Mouse (Mus musculus) kidney, postnatal 0 days (tissue): ENCODE measurements at regions not wholly inside any gene's neighbourhood (a gene's known extent, or its start where the extent isn't known, plus 50 kb on each side); places are given as distances from the start of the nearest gene placed in this dataset.

Source experiments
- ATAC-seq: fragments of 200-750 bp; cut with Nextera tagmentation; replicated peaks from 2 replicates; pipeline ENCODE4 v1.8.0; 2017; ENCODE audit warnings: low read depth, moderate number of reproducible peaks, moderate TSS enrichment, moderate library complexity; ENCODE audit not compliant: low FRiP score
- DNase-seq: peaks from one replicate; pipeline ENCODE4 v3.0.0-alpha.2; 2016; ENCODE audit warnings: low spot score
- H3K27ac ChIP-seq: fragments of 300-500 bp; sonication (generic); 2 replicates; pipeline ENCODE4 v1.5.1; 2014; ENCODE audit warnings: mild to moderate bottlenecking
- H3K27me3 ChIP-seq: fragments of 300-500 bp; sonication (generic); 2 replicates; pipeline ENCODE4 v1.6.1; 2014; ENCODE audit warnings: low read length, mixed read lengths; ENCODE audit not compliant: insufficient read depth
- H3K36me3 ChIP-seq: fragments of 300-500 bp; sonication (generic); 2 replicates; pipeline ENCODE4 v1.6.1; 2014; ENCODE audit warnings: low read length, mixed read lengths; ENCODE audit not compliant: insufficient read depth
- H3K4me1 ChIP-seq: fragments of 300-500 bp; sonication (generic); replicated peaks from 2 replicates; pipeline ENCODE4 v1.6.1; 2014; ENCODE audit warnings: antibody characterized with exemption, low read length, mixed read lengths; ENCODE audit not compliant: insufficient read depth
- H3K4me2 ChIP-seq: fragments of 300-500 bp; sonication (generic); 2 replicates; pipeline ENCODE4 v1.6.1; 2014; ENCODE audit warnings: mild to moderate bottlenecking, low read length, moderate library complexity, mixed read lengths
- H3K4me3 ChIP-seq: fragments of 300-500 bp; sonication (generic); replicated peaks from 2 replicates; pipeline ENCODE4 v1.5.1; 2014; ENCODE audit warnings: low read depth, low read length
- H3K9ac ChIP-seq: fragments of 300-500 bp; sonication (generic); 2 replicates; pipeline ENCODE4 v1.6.1; 2014; ENCODE audit warnings: low read depth, low read length
- H3K9me3 ChIP-seq: fragments of 300-500 bp; sonication (generic); replicated peaks from 2 replicates; pipeline ENCODE4 v1.6.1; 2016; ENCODE audit warnings: low read length, inconsistent platforms, mixed read lengths
- CTCF ChIP-seq: IDR thresholded peaks from 2 replicates; pipeline ENCODE4 v1.5.1; 2016; ENCODE audit warnings: antibody characterized with exemption, low read depth, mild to moderate bottlenecking, moderate library complexity
- WGBS: fragments of 180-500 bp; shearing (Covaris S2); extraction: QIAGEN DNeasy Blood & Tissue Kit; methylation state at CpG from one replicate; pipeline ENCODE4 v1.1.7; 2014; 5-methylcytosine and 5-hydroxymethylcytosine counted together

DNA sequence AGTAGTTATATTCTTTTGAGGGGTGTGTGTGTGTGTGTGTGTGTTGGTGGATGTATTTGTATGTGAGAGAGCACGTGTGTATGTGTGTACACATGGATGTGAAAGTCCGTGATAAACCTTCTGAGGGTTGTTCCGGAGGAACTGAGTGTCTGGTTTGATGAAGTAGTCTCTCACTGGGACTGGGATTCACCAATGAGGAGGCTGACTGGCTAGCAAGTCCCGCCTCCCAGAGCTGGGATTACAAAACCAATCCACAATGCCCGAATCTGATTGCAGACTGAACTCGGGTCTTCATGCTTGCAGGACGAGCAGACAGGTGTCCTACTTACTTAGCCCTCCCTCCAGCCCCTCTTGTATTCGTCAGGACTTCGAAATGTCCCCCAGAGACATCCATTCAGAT lies 289.8 kb downstream of the Cbln4 start:
- TF ChIP-seq CTCF, result no peak
- H3K27ac ChIP-seq, result no peak overlapping the region
- H3K9ac ChIP-seq, result no peak overlapping the region
- DNase-seq (no peak), ATAC-seq (no peak)
- no peaks in the 10 kb centered on the region for H3K4me1 ChIP-seq
- no peak overlapping the region for H3K4me3 ChIP-seq
- no peaks in the 10 kb centered on the region for H3K36me3 ChIP-seq
- no peaks in the 10 kb centered on the region for H3K9me3 ChIP-seq
- H3K4me2 ChIP-seq, result no peak overlapping the region
- 73% methylated on average over 9 of the region's 9 CpGs for WGBS
- no peaks in the 10 kb centered on the region for H3K27me3 ChIP-seq

DNA sequence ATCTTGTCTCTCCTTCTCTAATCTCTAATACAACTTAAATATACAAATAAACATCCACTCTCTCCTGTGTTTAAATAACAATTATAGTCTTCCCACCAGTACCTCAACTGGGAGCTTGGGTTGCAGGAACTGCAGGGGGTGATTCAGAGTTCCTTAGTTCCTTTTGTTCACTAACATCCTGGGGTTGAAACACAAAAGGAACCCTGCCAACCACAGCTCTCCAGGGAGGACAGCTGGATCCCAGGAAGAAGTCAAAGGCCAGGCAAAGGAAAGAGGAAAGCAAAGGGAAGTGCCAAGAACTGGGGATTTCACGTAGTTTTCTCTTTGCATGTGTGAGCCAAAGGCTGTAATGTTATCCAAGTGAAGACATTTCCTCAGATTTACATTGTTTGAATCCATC lies 296.1 kb downstream of the Cbln4 start:
- DNase-seq (no peak), ATAC-seq (no peak)
- WGBS, result 64% methylated on average over 1 of the region's 1 CpGs
- H3K27me3 ChIP-seq, result no peaks in the 10 kb centered on the region
- no peak overlapping the region for H3K4me2 ChIP-seq
- H3K9me3 ChIP-seq, result no peaks in the 10 kb centered on the region
- no peak overlapping the region for H3K27ac ChIP-seq
- no peaks in the 10 kb centered on the region for H3K4me1 ChIP-seq
- no peak for TF ChIP-seq CTCF
- no peaks in the 10 kb centered on the region for H3K36me3 ChIP-seq
- H3K9ac ChIP-seq, result no peak overlapping the region
- no peak overlapping the region for H3K4me3 ChIP-seq

DNA sequence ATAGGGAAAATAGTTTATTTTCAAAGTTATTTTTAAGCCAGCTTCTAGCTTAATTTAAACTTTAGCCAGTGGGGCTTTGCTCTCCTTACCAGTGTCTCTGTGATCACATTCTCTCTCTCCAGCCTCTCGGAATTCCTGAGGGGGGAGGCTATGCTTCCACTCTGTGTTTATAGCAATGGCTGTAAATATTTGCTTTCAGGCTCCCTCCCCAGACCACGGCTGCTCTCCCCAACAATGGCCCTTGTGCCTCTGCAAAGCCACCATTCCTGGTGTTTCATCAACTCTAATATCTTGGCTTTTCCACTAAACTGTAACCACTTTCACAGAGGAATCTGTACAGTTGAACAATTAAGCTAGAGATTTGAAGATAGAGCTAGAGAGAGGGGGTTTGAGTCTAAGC lies 300.2 kb downstream of the Cbln4 start:
- Histone ChIP-seq H3K4me3 (no peak overlapping the region), H3K27ac (no peak overlapping the region), H3K4me1 (no peaks in the 10 kb centered on the region), H3K36me3 (no peaks in the 10 kb centered on the region), H3K9ac (no peak overlapping the region), H3K4me2 (no peak overlapping the region), H3K27me3 (no peaks in the 10 kb centered on the region), H3K9me3 (no peaks in the 10 kb centered on the region)
- ATAC-seq (no peak), DNase-seq (peak; percentile 69)
- 9% methylated on average over 2 of the region's 2 CpGs for WGBS
- TF ChIP-seq CTCF, result no peak

- TF ChIP-seq CTCF, result no peak
- no peak for DNase-seq
Observed at GRCm38 (mm10) chr2:171742706-171743105, 300.6 kb downstream of the Cbln4 start.

GRCm38 (mm10) chr2:171737761-171738160 lies 305.5 kb downstream of the Cbln4 start:
- WGBS, result 83% methylated on average over 8 of the region's 8 CpGs
- Histone ChIP-seq H3K36me3 (no peaks in the 10 kb centered on the region), H3K4me1 (no peaks in the 10 kb centered on the region), H3K4me2 (no peak overlapping the region), H3K9ac (no peak overlapping the region), H3K27me3 (no peaks in the 10 kb centered on the region), H3K27ac (no peak overlapping the region), H3K9me3 (no peaks in the 10 kb centered on the region), H3K4me3 (no peak overlapping the region)
- DNase-seq (no peak), ATAC-seq (no peak)
- TF ChIP-seq CTCF, result no peak

More at GRCm38 (mm10) chr2:171742706-171743105, 300.6 kb downstream of the Cbln4 start:
- WGBS, result 38% methylated on average over 11 of the region's 11 CpGs
- H3K4me1 ChIP-seq, result no peaks in the 10 kb centered on the region
- H3K36me3 ChIP-seq, result no peaks in the 10 kb centered on the region
- no peak overlapping the region for H3K4me2 ChIP-seq
- no peak overlapping the region for H3K27ac ChIP-seq
- no peak overlapping the region for H3K4me3 ChIP-seq
- H3K9me3 ChIP-seq, result no peaks in the 10 kb centered on the region
- H3K9ac ChIP-seq, result no peak overlapping the region
- ATAC-seq, result no peak
- H3K27me3 ChIP-seq, result no peaks in the 10 kb centered on the region

- peak; percentile 53 for DNase-seq
- Histone ChIP-seq H3K4me1 (no peaks in the 10 kb centered on the region), H3K36me3 (no peaks in the 10 kb centered on the region), H3K27ac (no peak overlapping the region), H3K9me3 (no peaks in the 10 kb centered on the region), H3K27me3 (no peaks in the 10 kb centered on the region), H3K4me3 (no peak overlapping the region), H3K4me2 (peak overlapping the region; percentile 31), H3K9ac (no peak overlapping the region)
- ATAC-seq, result no peak
- WGBS, result 11% methylated on average over 14 of the region's 14 CpGs
- no peak for TF ChIP-seq CTCF
Observed at GRCm38 (mm10) chr2:171735061-171735490, 308.2 kb downstream of the Cbln4 start.

DNA sequence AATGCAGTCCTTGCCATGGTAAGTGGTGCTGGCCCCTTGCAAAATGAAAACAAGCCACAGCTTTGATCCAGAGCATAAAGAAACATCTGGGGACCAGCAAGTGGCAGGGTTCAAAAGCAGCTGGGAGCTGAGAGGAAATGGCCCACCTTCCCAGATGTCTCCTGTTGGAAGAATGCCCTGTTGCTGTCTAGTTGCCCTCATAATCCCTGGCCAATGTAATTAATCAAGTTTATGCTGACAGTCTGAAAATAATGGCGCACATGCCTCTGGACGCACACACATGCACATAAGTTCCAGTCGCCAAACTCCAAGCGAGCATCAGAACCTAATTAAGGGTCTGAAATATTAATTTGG lies 308.7 kb downstream of the Cbln4 start:
- H3K9me3 ChIP-seq, result no peaks in the 10 kb centered on the region
- 16% methylated on average over 4 of the region's 4 CpGs for WGBS
- no peak for ATAC-seq
- H3K4me1 ChIP-seq, result no peaks in the 10 kb centered on the region
- no peak overlapping the region for H3K9ac ChIP-seq
- peak; percentile 8 for DNase-seq
- no peak for TF ChIP-seq CTCF
- H3K27me3 ChIP-seq, result no peaks in the 10 kb centered on the region
- no peak overlapping the region for H3K27ac ChIP-seq
- no peaks in the 10 kb centered on the region for H3K36me3 ChIP-seq
- no peak overlapping the region for H3K4me2 ChIP-seq
- no peak overlapping the region for H3K4me3 ChIP-seq
